Mouse (Mus musculus): ENCODE results near the gene Drd4.
"Not testable (repeated sequence)": the region's sequence is repeated elsewhere in the genome, so short reads cannot be mapped to it uniquely, and the experiment has no call there.

Drd4 gene

DNA sequence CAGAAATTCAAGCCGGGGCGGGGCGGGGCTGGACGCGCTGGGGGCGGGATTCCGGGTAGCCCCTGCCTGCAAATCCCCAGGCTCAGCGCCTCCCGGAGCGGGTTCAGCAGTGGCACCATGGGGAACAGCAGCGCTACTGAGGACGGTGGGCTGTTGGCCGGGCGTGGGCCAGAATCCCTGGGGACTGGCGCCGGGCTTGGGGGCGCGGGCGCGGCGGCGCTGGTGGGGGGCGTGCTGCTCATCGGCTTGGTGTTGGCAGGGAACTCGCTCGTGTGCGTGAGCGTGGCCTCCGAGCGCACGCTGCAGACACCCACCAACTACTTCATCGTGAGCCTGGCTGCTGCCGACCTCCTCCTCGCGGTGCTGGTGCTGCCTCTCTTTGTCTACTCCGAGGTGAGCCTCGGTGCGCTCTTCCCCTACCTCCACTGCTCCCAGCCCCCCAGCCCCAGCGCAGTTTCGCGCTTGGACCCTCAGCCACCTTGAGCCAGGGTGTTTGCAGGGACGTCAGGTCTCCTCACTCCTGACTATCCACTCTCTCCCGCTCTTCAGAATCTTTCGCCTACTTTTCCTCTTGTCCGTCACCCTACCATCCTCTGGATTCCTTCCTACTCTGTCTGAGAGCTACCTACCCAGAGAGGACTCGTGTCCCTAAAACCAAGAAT is at the start of gene Drd4:
Gene Drd4 (plus strand): TSS at position 86 of the 662 bp plus-strand sequence.
- peak; percentile 67 to 73 for DNase-seq

DNA sequence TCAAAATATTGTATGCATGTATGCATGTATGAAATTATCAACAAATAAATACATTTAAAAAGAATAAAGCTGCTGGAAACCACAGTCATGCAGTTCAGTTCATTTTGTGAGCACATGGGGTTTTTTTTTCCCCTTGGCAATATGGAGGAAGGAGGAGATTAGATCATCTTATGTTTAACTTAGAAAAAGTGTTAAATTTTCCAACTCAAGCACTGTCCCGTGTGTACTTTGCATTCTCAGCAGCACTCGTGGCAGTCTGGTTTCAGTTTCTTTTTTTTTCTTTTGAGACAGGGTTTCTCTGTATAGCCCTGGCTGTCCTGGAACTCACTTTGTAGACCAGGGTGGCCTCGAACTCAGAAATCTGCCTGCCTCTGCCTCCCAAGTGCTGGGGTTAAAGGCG is 41.3 kb upstream of the Drd4 start:
- not testable (repeated sequence) for DNase-seq

- DNase-seq: no peak
Measured at GRCm38 (mm10) chr7:141256159-141256558, 35.6 kb upstream of the Drd4 start.

GRCm38 (mm10) chr7:141261480-141261879 is 30.3 kb upstream of the Drd4 start:
- DNase-seq: no peak

- no peak for DNase-seq
Measured at GRCm38 (mm10) chr7:141263640-141264039, 28.2 kb upstream of the Drd4 start.

- DNase-seq: no peak
Measured at GRCm38 (mm10) chr7:141264041-141264700, 27.6 kb upstream of the Drd4 start.

- DNase-seq: peak; percentile 64 to 77
Measured at GRCm38 (mm10) chr7:141264761-141265410, 26.9 kb upstream of the Drd4 start.

DNA sequence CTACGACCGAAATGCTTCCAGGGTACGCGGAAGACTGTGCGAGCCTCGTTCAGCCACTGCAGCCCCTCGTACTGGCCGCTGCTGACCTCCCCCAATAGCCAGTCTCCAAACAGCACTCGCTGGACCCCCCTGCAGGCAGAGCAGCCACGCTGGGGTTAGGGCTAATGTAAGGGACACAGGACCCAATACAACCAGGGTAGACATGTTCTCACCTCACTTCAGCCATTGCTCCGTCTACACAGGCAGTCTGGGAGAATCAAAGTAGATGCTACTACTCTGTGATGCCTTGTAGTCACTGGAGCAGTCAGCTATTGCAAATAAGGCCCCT is 26.4 kb upstream of the Drd4 start:
- no peak for DNase-seq

DNA sequence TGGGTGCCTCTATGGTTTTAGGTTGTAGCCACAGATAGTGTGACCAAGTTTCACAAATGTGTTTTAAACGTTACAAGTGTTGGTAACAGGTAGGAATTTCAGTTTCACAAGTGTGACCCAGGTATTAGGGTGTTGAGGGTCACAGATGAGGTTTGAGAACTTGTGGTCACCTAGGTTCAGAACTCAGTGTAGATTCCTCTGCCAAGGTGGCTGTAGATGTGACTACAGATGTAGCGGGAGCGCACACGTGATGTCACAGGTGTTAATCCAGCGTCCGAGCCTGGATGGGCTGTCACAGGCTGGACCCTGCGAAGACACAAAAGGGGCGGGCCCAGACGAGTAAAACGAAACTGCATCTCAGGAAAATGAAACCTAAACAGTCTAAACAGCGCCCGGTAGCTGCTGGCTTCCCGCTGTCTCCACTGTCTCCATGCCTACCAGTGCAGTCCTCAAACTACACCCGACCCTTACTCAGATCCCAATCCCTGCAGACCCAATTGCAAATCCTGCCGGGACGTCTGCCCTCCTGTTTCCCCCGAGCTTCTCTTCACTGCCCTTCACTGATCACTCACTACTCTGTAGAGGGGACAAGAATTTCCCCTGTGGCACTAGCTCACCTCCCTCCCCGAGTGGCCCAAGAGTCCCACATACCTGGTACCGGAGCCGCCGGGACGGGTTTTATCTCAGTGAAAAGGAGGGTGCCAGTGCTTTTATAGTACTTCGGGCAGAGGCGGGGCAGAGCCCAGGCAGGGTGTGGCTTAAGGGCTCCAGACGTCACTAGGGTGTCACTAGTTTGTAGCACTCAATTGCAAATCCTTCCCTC is 25.9 kb upstream of the Drd4 start, which contains the start of gene Irf7:
Gene Irf7 (minus strand): TSS at position 743 of the 823 bp plus-strand sequence.
- DNase-seq: peak; percentile 68 to 77

DNA sequence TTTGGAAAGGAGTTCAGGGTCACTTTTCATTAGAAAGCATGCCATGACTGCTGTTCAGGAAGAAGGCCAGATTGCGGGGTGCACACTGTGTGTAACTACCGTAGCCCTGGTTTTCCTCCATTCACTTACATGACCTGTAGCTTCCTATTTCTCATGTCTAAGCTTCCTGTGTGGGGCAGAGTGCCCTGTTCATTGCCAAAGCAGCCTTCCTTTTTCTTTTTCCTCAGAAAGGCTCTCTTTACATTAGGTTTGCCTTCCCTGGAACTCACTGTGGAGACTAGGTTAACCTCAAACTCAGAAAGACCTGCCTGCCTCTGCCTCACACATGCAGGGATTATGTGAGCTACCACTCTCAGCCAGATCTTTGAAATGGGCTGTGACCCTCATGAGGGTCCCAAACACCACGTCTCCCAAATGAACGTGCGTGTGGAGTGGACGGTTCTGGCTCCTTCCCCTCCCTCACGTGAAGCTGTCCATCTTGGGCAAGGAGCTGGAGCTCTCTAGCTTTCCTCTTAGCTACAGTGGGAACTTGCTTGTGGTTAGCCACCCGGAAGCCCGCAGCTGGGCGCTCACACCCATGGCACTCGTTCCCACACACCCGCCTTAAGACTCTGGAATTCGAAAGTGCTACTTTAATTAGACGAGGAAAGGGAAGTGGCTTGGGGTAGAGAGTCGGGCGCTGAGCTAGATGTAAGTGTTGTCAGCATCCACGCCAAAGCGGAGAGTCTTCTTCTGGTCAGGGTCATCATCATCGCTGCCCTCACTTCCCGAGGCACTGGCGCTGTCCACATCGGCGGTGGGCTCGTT is 23.1 kb upstream of the Drd4 start:
- peak in 1 of 2 experiments; percentile 18 for DNase-seq

DNA sequence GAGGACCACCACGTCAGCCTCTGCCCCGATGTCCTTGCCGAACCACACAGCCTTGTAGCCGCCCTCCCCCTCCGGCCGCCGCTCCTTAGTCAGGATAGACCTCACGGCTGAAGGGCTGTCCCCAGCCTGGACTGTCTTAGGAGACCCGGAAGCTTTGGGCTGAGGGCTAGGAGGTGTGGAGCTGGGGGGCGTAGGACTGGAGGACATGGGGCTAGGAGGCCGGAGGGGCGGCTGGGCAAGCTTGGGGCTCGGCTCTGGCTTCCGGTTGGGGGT is 22.6 kb upstream of the Drd4 start:
- DNase-seq: no peak

DNA sequence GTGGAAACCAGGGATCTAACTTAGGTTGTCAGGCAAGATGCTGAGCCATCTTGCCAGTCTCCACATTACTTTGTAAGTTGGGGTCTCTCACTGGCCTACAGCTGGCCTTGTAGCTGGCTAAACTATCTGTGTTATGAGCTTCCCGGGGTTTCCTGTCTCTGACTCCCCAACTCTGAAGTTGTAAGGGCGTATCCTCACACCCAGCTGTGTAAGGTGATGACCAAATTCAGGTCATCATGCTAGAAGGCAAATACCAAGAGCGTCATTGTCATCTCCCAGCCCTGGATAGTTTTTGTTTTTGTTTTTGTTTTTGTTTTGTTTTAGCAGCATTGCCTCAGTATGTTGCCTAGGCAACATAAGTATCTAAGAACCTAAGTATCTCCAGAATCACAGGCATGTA is 21.2 kb upstream of the Drd4 start:
- no peak for DNase-seq

DNA sequence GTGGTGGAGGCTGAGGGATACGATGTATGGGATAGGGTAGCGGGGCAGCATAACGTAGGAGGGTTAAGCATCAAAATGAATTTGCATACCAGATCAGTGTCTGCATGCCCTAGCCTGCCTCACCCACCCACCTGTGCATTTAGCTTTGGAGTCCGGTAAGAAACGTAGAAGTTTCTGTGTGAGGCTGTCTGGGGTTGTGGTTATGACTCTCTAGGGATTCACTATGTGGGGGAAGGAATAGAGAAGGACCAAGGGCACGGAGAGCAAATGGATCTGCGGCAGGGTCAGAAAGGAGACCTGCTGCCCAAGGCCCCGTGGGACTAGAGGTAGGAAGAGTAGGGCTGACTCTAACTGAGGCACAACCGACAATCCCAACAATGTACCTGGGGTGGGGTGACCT is 16.4 kb upstream of the Drd4 start:
- no peak for DNase-seq

DNA sequence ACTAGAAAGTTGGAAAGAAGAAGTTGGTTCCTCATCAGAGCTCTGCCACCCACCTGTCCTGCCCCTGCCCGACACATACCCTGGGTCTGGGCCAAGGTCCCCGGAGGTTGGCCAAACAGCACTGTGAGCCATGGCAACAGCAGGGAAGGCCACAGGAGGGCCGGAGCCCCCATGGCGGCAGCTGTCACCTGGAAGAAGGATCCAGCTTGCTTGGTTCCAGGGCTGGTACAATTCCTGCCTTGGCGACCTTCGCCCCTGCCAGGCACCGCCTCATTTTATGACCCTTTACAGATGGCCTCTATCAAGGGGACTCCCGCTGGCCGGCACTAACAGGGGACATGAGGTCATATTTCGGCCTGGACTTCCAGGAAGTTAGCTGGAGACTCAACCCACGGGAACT is 15.3 kb upstream of the Drd4 start, which contains the start of gene Cdhr5:
Gene Cdhr5 (minus strand): TSS at position 241 of the 400 bp plus-strand sequence.
- DNase-seq: peak; percentile 53 to 71

DNA sequence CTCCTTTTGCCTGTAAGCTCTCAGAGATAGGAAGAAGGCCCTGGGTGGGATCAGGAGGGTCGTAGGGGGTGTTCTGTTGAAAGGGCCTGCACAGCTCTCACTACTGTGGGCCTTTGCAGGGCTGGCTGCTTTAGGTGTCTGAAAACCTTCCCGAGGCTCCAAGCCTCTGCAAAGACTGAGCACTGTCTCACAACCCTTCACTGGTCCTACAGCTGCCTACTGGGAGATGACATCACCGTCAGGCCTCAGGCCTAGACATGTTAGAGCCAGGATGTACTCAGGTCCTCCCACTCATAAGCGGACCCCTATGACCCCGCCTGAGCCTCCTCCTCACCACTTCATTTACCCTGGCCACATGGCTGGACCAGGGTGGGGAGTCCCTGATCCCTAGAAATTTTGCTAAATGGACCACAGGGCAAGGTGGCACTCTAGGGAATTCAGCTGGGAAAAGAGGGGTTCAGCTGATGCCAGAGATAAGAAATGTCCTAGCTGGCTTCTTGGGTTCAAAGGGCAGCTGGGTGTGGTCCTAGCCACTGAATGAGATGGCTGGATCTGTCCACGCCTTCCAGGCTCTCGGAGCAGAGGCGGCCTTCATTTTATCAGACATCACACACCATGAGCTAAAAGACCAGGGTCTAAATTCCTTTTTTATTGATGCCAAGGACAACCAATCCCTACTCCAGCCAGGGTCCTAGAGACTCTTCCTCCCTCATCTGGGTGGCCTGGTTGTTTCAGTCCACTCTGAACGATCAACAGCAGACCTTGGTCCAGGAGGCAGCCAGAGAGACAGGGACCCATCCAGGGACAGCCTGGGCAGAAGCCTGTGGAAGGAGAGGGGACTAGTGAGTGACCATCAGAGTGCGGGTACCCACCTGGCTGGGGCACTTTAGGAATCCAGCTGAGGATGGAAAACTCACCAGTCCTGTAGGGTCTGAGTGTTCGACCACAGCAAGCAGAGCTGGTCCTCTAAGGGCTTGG is 13.8 kb upstream of the Drd4 start:
- no peak for DNase-seq

DNA sequence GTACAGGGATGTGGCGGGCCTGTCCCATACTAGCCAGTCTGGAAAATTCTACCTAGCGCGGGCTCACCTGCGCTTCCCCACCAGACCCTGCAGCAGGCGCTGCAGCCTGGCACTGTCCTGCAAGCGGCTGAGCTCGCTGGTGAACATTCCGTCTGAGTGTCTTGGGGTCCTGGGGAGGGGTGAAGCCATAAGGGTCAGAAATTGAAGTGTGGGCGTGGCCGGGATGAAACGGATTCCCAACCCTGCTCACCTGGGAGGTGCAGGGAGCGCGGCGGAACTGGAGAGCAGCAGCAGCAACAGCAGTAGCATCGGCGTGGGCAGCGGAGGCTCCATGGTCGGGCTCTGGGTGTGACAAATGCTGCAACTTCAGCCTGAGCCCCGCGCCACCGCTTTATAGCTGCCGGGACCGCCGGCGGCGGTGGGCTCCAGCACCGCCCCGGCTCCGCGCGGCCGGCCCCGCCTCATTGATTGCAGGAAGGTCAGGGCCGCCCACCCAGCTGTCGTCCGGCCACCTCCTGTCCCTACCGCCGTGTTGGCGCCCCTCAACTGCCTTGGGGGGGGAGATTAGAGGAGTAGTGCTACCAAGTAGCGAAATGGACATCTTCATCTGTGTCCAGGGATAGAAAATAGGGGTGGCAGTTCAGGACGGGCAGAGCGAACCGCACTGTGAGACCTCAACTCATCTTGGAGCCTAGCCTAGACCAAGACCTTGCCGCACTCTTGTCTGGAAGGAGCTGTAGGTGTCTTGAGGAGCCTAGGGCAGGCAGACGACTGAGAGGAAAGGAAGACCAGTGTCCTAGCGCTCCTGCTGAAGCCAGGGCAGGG is 12.8 kb upstream of the Drd4 start, which contains the start of gene Sct:
Gene Sct (minus strand): TSS at position 368 of the 825 bp plus-strand sequence.
- DNase-seq: peak; percentile 64 to 76

DNA sequence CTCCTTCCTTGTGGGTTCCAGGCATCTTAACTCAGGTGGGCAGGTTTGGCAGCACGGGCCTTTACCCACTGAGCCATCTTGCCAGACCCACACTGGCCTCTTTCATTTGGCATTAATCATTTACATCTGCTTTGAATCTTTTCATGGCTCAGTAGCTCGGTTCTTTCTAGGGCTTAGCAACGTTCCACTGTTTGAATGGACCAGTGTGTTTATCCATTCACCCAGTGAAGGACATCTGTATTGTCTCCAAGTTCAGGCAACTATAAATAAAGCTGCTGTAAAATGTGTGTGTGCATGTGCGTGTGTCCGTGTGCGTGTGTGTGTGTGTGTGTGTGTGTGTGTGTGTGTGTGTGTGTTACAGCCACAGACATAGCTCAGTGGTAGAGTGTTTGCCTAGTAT is 10.4 kb upstream of the Drd4 start:
- DNase-seq: peak in 1 of 2 experiments; percentile 51

- no peak for DNase-seq
Measured at GRCm38 (mm10) chr7:141282756-141283155, 9.1 kb upstream of the Drd4 start.

DNA sequence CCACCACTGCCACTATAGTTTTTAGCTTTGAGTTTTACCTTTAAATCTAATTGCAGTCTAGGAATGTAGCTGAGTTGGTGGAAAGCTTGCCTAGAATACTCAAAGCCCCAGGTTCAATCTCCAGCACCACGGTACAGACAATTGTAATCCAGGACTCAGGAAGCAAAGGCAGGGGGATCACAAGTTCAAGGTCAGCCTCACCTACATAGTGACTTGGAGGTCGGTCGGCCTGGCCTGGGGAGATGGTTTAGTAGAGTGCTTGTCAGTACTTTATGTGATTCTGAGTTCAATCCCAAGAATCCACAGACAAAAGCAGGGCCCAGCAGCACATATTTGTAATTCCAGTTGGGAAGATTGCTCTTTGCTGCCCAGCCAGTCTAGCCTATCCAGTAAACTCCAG is 3.8 kb upstream of the Drd4 start:
- DNase-seq: no peak

All from kidney, postnatal 4 days (tissue).